Mouse (Mus musculus): ENCODE measurements around the gene Mrm1.
A peak's percentile ranks its signal among the peaks of the same experiment; 100 is the strongest.
"Not testable (repeated sequence)": the region's sequence is repeated elsewhere in the genome, so short reads cannot be mapped to it uniquely, and the experiment has no call there.

The Mrm1 gene

DNA sequence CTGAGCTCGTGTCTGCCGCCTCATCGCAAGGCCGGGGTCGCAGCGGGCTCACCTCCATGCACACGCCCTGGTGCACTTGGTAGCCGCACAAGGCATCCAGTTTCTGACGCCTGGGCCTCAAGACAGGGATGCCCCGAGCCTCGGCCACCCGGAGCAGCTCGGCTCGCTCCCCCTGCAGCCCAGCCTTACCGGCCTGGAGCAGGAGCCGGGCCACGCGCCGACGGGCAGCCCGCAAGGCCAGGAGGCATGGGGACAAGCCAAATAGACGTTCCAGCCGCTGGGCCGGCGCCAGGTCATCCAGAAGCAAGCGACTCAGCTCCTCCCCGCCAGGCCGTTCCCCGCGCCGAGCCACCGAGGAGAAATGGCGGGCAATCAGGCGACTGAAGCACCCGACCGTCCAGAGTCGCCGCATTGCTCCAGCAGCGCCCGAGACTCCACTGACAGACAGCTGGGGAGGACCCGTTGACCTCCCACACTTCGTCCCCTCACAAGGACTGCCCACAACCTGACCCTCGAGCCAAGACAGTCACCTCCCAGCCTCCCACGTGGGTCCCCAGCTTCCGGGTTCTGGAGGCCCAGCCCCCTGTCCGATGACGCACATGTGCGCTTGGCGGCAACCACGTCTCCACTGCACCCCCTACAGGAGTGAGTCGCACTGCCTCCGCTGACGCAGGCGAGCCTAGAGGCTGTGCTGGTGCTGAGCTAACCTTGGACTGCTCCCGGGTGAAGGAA lies at the start of gene Mrm1:
Mrm1 (minus strand) TSS at position 555 of the 732 bp plus-strand sequence.
- peak; percentile 76 for ATAC-seq (ENCODE audit: low TSS enrichment)

DNA sequence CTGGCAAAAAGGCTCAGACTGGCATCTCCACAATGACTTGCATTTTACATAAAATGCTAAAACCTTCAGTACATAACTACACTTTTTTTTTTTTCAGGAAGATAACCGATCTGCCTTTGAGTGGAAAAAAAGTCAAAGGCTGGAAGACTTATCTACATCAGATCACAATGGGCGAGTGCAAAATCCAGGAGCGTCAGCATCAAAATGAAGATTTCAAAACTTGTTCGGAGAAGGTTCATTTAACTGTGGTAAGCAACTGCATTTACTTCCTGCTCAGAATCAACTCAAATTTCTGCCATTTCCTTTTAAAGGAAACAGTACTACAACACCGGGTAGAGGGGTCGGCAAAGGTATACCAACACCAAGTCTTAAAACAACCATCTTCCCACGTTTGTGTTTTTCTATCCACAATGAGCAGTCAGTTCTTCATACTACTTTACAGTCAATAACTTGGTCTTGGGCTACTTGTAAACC lies 49.5 kb upstream of the Mrm1 start:
- no peak for ATAC-seq (ENCODE audit: low TSS enrichment)

DNA sequence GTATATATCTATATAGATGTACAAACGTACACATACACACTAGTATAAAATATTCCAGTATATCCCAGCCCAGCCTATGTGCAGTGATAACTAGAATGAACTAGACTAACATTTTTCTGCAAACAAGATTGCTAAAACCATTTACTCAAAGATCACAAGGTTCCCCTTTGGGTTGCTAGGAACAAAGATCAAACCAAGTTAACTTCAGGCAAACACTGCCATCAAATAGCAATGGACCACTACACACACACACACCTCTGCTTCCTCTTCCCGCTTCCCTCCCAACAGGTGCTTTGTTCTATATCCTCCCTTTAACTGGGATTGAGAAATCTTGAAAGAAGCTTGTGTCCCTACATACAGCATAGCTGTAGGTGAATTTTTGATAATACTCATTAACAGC lies 48.3 kb upstream of the Mrm1 start:
- ATAC-seq (ENCODE audit: low TSS enrichment), result no peak

DNA sequence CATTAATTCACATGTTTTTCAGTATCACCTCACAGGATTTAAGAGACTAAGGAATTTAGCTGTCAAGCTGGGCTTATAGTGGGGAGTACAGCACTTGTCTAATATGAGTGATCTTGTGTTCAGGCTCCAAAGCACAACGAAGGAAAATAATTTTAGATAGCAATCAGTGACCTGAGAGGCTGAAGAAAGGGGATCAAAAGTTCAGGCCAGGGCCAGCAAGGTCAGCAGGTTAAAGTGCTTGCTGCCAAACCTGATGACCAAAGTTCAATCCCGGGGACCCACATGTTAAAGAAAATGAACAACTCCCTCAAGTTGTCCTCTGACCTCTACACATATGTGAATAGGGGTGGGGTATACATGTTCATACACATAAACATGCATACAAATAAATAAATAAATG lies 46.0 kb upstream of the Mrm1 start:
- ATAC-seq (ENCODE audit: low TSS enrichment), result no peak

DNA sequence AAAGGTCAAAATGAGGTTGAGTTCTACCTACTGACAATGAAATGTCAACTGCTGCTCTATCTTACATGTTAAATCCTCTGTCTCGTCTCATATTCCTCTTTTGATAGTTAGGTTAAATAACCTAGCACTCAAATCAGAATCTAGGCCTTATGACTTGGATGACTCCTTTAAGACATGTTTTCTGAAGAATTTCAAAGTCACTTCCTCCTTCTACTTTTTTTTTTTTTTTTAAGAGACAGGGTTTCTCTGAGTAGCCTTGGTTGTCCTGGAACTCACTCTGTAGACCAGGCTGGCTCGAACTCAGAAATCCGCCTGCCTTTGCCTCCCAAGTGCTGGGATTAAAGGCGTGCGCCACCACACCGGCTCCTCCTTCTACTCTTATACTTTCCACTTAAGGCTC lies 36.0 kb upstream of the Mrm1 start:
- no peak for ATAC-seq (ENCODE audit: low TSS enrichment)

DNA sequence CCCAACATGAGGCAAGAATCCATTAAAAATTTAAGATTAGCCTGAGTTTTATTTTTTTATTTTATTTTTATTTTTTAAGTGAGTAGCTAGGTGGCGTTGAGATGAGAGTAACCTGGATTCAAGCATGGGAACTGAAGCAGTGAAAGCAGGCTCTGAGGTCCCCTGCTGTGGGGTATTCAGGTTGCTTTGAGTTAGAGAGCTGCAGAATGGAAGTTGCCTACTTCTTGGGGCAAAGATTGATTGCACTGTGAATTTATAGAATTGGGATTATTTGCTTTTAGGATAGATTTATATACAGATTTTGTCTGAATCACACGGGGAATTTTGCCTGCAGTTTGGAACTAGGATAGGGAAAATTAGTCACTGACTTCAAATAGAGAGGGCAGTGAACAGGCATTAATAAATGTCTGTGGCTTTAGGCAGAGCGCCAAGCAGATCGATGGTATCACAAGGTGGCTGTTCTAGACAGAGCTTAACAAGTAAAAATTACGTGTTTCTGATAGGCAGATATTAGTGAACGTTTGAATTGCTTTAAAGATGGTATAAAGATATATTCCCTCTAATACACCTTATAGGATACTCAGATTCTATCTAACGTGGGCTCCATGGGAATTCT lies 28.3 kb upstream of the Mrm1 start:
- no peak for ATAC-seq (ENCODE audit: low TSS enrichment)

DNA sequence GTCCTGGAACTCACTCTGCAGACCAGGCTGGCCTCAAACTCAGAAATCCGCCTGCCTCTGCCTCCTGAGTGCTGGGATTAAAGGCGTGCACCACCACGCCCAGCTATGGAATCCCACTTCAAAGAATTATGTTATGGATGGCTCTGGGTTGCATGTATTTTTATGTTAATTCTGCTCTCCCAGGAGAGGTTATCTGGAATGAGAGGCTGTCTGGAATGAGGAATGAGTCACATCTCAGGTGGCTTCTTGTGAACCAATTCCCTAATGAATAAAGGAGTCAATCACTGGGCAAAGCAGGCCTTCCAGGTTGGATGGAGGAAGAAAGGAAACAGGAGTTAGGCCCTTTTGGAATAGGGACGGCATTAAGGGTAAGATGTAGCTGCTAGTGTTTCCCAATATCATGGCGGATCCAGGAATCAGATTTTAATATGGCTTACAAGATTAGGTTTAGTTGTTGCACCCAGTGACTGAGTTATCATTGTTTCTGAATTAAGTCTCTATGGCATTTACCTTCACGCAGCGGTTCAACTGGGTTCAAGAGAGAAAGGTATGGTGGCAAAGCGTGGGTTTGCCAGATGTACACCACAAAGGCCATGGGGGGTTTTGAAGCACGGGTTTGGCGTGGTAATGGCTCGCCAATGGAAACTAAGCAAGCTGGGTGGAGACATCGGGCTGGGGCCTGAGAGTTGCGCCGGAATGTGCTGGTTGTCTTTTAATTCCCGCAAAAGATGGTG lies 27.6 kb upstream of the Mrm1 start:
- ATAC-seq (ENCODE audit: low TSS enrichment), result no peak

DNA sequence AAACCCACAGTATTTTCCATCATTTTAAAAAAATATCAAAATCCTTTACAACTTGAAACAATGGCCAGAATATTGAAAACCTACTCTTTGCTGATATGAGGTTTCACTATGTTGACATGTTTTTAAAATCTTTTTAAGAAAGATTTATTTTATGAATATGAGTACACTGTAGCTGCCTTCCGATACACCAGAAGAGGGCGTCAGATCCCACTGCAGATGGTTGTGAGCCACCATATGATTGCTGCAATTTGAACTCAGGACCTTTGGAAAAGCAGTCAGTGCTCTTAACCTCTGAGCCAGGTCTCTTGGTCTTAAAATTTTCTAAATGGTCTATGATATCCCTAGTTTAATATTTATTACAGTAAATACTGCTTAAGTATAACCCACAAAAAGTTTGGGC lies 20.0 kb upstream of the Mrm1 start:
- no peak for ATAC-seq (ENCODE audit: low TSS enrichment)

DNA sequence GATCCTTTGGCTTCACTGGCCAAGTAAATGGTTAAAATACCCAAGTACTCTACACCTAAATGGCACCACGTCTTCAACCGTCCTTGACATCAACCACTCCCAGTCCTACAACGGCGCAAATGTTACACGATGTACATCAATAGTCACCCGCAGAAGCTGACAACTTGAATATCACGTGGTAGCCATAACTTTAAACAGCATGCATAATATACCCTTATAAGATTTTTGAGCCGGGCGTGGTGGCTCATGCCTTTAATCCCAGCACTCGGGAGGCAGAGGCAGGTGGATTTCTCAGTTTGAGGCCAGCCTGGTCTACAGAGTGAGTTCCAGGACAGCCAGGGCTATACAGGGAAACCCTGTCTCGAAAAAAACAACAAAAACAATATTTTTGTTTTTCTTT lies 10.2 kb upstream of the Mrm1 start:
- ATAC-seq (ENCODE audit: low TSS enrichment), result not testable (repeated sequence)

DNA sequence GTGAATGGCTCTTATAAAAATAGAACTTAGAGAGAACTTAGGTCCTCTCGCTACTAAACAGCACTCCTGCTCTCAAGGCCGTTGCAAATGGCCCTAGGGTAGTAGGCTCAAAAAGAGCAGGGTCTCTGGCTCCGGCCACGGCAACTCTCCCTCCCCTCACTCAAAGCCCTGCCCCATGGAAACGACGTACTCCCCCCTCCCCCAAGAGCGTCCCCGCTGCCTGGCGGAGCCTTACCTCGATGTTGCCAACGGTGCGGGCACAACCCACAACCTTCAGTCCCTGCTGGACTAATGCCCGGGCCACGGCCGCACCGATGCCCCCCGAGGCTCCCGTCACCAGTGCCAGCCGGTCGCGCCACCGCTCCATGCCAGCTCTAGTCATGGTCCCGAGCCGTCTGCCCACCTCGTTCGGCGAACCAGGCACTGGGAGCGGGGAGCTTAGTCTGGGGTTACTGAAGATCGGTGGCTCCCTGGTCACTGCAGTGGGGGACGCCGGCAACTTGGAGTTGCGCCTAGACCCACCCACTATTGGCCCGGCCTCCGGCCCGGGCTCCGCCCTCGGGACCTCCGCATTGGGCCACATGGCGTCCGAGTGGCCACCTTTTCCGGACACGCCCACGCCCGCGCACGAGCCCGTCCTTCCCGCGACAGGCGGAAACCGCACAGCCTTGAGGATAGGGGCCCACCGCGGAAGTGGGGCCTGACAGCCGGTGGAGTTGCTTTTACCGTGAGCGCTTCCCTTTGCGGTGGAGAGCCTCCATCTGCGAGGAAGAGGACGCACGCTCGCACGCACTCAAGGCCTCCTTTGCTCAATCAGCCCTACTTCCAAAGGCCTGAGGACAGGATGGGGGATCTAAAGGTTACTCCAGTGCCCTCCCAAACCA lies 9.4 kb upstream of the Mrm1 start, which contains the start of gene Dhrs11:
Dhrs11 (minus strand) TSS at position 479 of the 884 bp plus-strand sequence.
- ATAC-seq (ENCODE audit: low TSS enrichment), result peak; percentile 47

DNA sequence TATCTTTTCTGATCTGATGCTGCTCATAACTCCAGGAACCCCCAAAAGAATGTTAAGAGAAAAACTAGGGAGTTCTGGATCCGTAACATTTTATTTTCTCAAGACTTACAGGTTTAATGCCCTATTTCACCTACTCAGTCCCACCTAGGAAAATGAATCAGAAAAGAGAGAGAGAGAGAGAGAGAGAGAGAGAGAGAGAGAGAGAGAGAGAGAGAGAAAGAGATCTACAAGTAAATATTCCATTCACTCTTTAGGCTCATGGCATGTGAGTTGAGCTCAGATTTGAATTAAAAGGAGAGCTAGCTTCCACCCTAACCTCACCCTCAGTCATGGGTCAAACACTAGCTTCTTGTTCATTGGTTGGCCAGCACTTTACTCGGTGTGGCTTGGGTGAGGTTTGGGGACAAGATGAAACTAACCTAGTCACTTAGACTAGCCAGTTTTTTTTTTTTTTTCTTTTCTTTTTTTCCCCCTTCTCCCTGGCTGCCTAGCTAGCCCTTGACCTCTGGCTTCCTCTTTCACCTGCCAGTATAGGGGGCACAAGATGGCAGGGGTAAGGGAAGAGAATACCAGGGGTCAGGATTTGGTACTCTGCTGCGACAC lies 8.7 kb upstream of the Mrm1 start:
- no peak for ATAC-seq (ENCODE audit: low TSS enrichment)

DNA sequence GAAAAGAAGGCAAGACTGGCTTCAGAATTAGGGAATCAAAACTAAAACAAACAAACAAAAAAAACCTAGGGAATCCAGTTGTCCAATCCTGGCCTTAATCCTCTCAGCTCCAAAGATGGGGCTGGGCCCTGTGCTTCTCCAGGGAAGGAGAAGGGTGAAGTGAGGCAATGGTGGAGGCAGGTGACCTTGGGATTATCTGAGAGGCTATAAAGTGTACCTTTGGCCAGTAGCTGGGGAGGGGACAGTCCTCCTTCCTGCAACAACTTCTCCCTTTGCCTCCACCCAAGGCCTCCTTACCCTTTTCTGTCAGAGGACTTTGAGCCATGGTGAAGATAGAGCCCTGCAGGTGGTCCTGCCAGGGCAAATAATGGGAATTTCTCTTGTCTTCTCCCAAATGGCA lies 8.2 kb upstream of the Mrm1 start:
- no peak for ATAC-seq (ENCODE audit: low TSS enrichment)

DNA sequence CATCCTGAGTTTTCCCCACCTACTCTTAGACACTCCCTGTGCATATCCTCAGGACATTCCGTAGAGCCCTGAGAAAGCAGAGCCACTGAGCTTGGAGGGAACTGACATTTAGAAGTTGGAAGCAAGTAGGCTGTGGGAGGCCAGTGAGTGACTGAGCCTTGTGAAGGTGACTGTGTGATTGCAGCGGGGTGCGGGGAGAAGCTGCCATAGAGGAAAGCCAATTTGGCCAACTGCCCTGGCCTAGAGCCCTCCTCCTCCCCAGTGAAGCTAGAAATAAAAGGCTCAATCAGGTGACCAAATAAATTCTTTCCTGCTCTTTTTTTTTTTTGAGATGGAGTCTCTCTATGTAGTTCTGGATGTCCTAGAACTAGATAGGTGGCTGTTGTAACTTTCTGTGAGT lies 6.9 kb upstream of the Mrm1 start:
- peak; percentile 48 for ATAC-seq (ENCODE audit: low TSS enrichment)

DNA sequence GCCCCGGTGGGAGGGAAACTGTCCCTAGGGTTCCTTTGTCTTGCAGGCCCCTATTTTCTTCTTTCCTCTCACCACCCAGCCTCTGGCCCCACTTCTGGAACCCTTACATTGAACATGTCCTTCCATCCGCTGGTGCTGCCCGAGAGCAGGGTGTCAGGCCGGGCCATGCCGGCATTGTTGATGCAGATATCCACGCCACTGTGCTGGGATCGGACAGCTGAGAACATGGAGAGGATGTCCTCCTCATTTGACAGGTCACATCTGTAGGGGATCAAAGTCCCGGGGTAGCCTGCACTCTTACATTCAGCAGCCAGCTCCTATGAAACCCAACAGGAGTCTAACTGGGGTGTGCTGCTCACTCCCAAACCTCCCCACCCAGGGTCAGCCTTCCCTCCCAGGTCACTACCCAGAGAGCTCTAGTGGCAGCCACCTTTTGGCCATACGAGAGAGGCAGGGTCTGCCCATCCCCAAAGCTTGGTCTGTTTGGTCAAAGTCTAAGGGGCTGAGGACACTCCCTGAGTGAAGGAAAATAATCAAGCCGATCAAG lies 6.0 kb upstream of the Mrm1 start:
- ATAC-seq (ENCODE audit: low TSS enrichment), result no peak

DNA sequence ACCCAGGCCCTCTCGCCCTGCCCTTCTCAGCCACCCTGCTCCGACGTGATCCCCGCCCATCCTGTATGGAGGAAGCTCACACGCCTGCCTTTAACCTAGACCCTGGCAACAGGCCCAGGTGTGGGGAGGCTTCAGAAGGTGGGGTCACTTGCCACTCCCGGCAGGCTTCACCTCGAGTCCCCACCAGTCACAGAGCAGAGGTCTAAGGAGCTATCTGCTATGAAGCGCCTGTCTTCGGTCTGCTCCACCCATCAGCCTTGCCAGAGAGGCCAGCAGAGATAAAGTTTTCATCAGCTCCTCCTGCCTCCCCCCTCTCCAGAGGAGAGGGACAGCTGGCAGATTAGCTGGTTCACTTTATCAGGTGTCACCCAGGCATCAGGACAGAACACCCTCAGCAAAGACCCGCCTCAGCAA lies 4.2 kb upstream of the Mrm1 start:
- ATAC-seq (ENCODE audit: low TSS enrichment), result no peak

DNA sequence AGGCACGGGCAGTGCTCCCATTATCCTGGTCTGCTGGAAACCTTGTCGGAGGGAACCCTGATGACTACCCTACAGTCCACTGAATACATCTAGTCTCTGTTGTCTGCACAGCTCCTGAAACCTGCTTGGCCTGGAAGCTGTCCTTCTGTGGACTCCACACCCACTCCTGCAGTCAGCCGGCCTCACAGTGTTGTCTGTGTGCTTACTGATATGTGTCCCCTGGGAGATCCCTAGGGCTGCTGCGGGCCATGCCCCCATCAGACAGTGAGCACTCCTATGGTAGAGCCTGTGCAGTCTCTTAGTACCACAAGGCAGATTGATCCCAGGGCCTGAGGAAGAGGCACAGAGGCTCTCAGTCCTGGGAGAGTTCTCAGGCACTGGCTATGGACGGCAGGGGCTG lies 3.2 kb upstream of the Mrm1 start:
- ATAC-seq (ENCODE audit: low TSS enrichment), result no peak

DNA sequence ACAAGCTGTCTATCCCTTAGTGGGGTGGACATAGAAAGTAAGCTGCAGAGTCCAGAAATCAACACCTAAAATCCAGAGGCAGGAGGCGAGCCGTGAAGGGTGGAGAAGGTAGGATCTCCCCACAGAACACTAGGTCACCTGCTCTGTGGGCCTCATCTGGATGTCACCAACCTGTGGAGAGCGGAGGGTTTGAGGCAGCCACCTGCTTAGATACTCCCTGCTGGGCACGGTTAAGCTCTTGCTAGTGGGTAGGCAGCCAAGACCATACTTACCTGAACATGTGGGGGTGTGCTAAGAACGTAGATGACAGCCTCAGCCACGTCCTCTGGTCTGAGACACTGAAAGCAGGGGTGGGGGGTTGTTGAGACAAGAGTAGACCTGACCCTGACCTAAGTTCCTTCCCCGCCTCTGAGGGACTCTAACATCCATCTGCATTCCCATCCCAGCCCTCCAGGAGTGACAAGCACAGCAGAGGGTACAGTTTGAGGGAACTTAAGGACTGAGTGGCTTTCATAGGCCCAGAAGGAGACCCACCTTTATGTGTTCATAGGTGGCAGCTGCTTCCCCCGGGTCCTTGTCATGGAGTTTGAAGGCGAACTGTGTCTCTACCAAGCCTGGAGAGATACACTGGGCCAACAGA lies 1.9 kb upstream of the Mrm1 start:
- ATAC-seq (ENCODE audit: low TSS enrichment), result no peak

DNA sequence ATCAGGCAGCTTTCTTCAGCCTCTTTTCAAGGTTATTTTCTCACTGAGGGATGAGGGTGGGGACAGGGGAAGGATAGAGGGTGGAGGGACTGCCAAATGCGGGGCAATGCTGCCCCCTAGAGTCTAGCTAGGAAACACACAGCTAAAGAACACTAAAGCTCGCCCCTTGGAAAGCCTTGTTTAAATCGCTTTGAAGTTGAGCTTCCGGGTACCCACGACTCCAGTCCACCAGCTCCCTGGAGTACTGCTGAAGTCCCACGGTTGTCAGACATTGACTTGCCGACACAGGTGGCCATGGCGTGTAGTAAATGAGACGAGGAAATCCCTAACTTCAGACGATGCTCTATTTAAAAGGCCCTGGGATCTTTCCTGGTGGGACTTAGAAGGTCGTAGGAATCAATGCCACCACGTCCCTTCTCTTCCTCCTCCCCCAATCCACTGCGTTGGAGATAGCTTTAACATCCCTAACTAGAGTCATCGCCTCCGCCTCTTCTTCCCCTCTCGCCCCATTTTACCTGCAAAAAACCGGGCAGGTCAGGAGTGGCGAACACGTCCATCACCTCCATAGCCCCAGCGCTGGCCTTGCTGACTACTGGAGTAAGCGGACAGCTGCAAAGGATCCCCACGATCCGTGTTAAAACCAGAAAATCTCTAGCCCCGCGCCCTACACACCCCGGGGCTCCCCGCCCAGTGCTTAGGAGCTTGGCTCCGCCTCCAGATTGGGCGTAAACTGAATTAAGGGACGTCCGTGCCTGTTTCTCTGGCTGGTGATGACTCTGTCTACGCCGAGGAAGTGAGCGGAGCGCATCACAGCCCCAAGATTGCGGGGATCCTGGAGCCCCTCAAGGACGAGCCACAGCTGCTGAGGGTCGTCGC lies 992 bp downstream of the Mrm1 start:
- peak; percentile 62 for ATAC-seq (ENCODE audit: low TSS enrichment)

DNA sequence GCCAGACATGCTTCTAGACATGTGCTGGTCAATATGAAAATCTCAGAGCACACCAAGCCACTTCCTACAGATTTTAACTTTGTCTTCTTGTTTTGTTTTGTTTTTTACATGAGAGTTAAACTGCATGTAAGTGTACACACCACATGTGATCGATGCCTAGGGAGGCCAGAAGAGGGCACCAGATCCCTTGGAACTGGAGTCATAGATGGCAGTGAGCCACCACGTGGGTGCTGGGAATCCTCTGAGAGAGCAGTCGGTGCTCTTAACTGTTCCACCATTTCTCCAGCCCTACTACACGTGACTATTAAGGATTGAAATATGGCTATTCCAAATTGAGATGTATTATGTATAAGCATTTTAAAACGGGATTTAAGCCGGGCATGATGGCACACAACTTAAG lies 2.0 kb downstream of the Mrm1 start:
- ATAC-seq (ENCODE audit: low TSS enrichment), result no peak
